Mouse (Mus musculus): Measurements from ENCODE around the gene Spata18.

DNA sequence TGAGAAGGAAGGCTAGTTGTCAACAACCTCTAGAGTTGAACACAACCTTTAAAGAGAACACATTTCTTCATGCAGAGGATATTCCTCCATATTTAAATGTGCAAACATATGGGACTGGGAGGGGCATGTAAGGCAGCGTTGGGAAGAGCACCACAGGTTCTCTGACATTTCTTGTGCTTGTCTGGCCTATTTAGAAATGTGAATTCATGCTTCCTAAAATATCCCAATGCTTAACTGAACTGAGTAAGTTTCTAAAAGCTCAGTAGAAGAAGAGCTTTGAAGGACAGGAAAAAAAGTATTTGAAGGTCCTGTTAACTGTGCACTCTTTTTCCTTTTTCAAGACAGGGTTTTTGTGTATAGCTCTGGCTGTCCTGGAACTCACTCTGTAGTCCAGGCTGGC lies 32.2 kb upstream of the Spata18 start:
- TF ChIP-seq EP300 (IDR thresholded peaks at IDR 0.05; ENCODE audit: low read depth), result no peak
- no peak for TF ChIP-seq CTCF (IDR thresholded peaks at IDR 0.05; ENCODE audit: low read depth)
